Mouse (Mus musculus): ENCODE measurements around the gene Hacd4. TPM values are rescaled to one million over a fixed set of nuclear protein-coding genes. Genes with fewer than 3 reads are reported as not detected.
A peak's percentile ranks its signal among the peaks of the same experiment; 100 is the strongest.
"Not testable (repeated sequence)": the region's sequence is repeated elsewhere in the genome, so short reads cannot be mapped to it uniquely, and the experiment has no call there.

Gene Hacd4
- total and polyA plus RNA-seq, 3 experiments: 0.43 to 4.8 (median 4.1) TPM

DNA sequence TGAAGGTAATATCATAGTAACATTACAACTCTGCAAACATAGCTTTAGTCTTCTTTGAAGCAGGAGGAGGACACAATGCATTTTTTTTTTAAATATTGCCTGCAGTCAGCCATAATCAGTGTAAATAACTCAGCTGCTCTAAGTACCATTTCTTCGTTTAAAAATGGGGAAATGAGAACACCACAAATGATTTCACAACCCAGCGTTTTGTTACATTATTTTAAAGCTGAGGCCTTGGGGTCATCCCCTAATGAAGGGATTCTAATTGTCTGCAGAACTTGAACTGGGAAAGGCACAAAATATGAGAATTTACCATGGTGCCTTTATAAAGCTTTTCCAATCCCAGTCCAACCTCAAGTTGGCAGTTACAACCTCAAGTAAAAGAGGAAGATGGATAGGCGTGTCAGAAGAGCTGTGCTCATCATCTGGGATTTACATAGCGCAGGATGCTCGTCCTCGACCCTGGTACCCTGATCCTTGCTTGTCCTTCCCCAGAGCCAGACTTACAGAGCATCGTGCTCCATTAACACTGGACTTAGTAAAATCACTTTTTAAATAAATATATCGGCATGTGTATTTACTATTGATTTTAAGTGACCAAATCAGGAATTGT lies 6.2 kb downstream of the Hacd4 start:
- no peak for DNase-seq

DNA sequence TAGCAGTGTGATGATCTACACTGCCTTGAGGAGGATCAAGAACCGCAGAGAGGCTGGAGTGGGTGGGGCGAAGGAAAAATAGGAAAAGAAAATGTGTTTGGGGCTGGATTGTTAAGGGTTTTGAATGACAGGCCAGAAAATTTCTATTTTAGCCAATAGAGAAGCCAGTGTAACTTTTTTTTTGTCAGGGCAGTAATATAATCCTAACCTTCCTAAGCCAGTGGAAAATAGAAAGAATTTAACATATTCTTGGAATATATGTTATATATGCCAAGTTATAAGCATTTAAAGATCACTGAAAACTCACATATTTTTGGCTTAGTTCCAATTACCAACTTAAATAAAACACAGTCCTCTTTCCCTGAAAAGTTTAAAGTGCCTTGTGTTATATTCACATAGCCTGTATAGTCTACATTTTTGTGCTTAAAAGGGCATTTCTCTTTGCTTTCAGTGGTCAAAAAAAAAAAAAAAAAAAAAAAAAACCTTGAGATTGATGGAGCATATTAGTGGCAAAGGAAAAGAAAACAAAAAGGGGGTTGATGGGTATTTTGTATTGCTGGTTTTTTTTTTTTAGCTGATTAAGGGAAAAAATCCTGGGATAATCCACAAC lies 11.0 kb downstream of the Hacd4 start:
- no peak for DNase-seq

DNA sequence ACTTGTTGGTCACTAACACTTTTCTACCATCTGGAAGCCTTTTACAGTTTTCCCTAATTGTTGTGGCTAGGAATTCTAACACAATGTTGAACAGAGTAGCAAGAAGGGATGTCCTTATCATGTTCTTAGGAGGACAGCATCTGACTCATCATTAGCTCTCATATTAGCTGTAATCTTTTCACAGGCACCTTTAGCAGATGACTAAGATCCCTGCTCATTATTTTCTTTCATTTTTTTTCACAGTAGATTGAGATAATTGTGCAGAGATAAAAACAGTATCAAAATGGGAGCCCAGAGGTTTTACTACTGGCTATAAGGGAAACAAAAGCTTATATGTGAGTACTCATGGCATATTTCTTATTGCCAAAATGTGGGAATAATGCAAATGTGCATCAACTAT lies 14.2 kb downstream of the Hacd4 start:
- no peak for DNase-seq

DNA sequence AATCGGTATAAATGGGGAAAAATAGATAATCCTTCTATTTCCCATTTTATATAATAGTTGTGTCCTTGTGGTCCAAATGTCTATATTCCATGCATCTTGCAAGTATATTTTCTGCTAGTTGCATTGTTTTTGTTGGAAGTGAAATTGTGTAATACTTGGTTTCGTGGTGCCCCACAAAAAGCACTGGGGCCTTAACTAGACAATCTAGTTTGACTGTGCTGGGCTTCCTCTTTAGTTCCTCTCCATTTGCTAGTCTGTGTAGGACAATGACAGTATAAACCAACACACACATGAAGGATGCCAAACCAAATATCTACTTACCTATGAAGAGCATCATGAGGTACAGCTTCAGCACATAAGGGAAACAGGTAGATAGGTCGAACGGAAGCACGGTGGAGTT lies 19.4 kb downstream of the Hacd4 start:
- DNase-seq: no peak

DNA sequence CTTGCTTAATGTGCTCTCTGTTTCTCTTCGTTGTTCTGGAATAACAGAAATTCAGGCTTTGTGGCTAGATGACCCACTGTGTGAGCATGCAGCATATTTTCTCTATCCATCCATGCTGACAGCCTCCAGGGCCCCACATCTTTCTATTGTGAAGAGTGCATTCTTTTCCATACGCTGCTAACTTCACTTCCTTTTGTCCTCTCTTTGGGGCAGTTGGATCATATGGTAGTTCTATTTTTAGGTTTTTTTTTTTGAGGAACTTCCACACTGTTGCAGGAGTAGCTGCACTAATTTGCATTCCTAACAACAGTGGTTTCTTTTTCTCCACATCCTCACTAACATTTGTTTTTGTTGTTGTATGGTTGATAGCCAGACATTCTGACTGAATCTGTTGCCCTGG lies 23.7 kb downstream of the Hacd4 start:
- DNase-seq: no peak

DNA sequence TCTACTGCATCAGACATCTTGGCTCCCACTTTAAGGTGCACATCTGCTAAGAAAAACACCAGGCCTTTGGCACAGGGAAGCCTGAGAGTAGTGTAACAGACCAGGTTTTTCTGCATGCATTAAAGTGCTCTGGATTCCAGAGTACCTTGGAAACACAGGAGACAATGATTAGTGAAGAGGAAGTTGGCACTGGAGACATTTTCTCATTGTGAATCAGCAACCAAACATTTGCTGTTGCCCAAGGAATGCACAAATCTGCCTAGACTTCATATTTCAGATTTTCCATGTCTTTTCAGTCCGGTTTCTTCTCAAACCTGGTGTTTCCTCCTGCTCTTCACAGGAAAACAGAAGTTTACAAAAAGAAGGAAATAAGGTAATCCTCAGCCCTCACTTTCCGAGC lies 26.4 kb downstream of the Hacd4 start:
- no peak for DNase-seq

DNA sequence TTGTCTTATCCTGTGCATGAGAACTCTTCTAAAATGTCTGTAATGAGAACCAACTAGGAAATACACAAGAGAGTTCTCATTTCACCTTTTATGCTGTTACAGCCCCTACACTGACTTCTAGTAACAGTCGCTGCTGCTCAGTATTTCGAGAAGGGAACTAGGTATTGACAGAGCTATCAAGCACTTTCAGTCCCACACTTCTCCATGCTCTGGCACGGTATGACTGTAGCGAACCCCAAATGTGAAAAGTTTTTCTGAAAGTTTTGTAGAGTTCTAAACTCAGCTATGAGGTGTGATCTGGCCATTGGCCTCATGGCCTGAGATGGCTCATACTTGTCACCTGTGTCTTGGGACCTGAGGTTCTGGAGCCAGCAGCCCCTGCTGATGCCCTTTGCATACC lies 29.4 kb downstream of the Hacd4 start:
- DNase-seq: no peak

DNA sequence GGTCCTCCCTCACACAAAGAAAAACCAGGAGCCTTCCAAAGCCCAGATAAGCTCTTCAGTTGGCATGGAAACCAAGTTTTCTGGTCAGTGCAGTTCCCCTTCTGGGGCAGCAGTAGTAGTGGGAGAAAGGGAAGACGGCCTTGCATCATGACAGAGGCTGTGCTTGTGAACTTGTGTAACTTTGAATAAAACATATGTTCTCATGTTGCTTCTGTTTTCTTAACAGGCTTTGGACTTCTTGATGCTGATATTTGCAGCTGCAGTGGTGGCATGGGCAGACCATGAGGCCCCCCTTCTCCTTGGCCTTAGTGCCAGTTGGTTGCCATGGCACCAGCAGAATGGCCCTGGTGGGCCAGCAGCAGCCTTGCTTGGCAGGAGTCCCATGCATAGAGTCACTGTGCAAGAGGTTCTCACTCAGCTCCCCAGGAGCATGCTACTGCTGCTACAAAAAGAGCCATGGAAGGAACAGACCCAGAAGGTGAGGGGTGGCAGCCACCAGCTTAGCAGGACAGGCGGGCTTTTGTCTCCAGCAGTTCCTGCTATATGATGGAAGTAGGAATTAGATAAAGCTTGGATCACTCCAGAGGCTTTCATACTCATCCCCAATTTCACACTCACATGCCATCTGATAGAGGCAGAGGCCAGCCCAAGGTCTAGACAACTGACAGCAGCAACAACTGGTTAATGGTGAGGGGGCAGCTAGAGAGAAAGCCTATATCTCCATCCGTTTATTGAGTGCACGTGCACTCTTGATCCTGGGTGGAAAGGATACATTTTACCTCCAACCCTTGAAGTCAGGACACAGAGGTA lies 31.6 kb downstream of the Hacd4 start:
- peak; percentile 50 for DNase-seq

DNA sequence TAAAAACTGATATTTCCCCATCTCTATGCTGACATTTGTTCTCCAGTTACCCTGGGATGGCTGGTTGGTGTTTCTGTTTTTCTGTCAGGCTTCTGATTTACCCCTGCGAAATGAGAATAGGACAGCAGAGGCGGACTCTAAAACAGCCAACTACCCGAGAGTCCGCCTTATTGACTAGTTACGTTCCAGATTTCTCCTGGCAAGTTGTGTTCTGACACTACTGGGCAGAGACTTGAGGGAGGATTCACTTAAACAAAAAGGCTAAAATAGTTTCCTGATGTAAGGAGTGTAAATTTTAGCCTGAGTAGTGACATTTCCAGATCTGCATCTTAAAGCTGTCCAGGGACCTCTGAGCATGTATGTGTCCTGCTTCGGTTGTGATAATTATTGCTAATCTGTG lies 35.8 kb downstream of the Hacd4 start:
- DNase-seq: no peak

DNA sequence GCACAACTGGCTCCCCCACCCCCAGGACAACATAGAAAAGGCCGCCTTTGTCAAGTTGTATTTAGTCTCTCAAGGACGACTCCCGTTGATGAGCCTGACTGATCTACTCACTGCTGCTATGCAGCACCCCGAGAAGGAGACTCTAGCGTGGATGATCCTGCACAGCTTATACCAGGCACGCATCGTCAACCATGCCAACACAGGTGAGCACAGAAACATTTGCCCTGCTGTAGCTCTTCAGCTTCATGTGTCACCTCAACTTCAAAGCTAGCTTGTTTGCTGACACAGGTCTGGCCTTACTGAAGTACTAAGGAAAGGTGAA lies 37.8 kb downstream of the Hacd4 start:
- no peak for DNase-seq

DNA sequence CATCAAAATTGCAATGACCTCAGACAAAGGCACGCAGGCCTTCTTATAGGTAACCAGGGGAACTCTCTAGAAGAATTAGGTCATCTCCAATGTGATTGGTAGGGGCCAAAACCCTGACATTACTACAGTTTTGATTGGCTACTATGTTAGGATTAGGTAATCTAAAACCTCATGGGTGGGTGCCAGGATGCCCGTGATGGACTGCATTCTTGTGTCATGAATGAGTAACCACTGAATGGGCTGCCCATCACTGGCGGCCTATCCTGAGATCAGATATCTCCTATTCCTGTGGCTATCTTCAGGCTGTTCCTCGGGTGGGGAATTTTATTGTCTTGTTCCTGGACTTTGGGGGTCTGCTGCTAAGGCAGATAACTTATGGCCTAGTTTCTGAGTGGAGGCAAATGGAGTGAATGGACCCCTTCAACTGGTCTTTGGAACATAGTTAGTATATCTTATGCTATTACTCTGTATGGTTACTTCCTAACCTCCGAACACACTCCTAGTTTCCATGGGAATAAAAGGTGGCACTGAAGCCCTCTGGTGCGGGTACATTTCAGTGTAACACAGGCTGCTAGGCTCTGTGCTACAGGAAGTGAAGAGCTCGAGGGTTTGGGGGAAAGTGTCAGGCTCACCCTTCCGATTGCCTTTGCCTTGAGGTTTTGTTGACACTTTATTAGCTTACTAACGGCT lies 38.3 kb downstream of the Hacd4 start:
- no peak for DNase-seq

DNA sequence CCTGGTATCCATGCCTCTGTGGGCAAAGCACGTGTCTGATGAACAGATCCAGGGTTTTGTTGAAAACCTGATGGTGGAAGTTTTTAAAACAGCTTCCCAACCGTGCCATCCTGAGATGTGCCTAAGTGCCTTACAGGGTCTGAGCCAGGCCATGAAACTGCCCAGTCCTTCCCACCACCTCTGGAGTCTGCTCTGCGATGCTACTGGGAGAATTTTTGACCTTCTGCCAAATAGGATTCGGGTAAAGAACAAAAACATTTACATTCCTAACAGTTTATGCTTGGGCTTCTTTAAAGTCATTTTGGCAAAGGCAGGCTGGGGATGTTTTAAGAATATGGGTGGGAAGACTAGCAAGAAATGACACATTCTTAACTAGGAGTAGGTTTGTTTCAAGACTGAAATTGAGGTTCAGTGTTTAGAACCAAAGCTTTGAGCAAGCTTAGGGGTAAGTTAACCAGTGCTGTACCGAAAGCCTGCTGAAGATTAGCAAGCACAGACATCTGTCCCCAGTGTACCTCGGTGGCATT lies 41.7 kb downstream of the Hacd4 start:
- DNase-seq: no peak

DNA sequence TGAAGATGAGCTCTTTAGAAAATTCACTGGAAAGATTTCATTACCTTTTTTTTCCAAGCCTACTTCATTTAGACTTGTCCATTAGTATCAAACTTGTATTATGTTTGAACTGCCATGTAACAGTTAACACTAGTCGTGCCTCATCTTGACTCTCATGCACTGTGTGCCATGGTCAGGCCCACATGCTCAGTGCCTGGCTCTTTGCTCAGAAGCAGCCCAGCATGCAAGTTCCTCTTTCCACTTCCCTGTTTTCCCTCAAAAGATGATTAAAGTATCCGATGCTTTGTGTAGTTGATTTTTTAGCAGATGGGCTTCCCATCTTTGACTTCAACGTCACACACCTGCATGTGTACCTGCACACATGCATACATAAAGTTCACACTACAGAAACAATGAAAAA lies 43.0 kb downstream of the Hacd4 start:
- no peak for DNase-seq

DNA sequence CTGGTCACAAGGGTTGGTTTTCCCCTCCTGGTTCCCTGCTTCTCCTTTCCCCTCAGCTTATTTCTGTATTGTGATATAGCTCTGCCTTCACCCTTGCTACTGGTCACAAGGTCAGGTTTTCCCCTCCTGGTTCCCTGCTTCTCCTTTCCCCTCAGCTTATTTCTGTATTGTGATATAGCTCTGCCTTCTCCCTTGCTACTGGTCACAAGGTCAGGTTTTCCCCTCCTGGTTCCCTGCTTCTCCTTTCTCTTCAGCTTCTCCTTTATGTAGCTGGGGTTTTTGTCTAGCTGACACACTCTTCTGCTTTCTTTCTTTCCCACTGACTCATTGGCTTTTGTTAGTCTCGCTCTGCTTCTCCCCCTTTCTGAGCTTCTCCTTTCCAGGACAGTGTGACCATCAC lies 48.1 kb downstream of the Hacd4 start:
- DNase-seq: not testable (repeated sequence)

DNA sequence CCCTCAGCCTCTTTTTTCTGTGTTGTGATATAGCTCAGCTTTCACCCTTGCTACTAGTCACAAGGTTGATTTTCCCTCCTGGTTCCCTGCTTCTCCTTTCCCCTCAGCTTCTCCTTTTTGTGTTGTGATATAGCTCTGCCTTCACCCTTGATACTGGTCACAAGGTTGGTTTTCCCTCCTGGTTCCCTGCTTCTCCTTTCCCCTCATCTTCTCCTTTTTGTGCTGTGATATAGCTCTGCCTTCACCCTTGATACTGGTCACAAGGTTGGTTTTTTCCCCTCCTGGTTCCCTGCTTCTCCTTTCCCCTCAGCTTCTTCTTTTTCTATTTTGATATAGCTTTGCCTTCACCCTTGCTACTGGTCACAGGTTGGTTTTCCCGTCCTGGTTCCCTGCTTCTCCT lies 48.7 kb downstream of the Hacd4 start:
- DNase-seq: no peak

DNA sequence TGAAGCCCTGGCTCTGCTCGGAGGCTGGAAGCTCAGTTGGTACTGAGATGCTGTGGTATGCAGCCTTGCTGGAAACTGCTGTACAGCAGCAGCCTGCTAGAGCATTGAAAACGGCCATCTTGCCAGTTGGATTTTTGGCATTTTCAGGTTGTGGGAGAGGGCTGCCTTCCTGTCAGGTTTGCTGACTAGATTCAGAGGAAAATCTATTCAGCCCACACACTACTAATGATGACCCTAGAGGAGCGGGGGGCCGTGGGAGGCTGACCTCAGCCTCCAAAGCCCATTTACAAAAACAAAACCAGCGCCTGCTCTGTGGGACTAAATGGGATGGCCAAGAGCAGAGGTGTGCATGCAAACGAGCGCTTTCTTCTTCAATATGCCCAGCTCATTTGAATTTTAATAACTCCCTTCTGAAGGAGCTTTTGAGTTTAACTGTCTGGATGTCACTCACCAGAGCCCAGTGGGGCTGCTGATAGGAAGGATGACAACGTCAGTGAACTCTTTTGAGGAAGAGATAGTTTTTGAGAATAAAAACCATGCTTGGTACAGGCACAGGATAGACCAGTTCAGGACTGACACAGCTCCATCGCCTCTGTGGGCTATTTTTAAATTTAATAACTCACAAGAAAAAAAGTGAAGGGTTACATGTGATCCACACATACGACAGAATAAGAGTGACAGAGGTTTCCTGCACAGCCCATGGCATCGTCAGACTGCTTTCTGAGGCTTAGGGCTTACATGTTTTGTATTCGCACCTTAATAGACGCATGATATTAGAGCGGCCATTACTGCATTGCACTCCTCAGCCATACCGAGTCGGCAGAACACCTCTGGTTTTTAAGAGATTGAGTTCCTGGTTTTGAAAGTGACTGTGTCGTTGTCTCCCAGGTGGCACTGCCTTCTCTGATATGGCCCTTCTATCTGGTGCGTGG lies 66.2 kb downstream of the Hacd4 start:
- DNase-seq: no peak

DNA sequence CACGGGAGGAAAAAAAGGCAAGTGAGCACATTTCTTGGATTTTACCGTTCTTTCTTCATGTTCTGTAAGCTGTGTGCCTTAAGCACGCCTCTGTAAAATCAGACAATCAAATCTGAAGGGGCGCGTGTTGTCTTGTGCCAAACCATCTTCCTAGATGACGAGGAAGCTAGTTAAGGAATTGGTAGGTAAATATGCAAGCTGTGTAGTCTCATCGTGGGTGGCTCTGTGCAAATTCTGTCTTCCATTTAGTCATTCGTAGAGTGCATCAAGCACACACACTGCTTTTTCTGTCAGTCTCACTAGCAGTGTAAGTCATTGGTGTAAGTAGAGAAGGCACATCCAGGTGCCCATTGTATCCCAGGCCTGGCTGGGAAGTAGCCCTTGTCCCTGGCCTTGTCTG lies 67.9 kb downstream of the Hacd4 start:
- DNase-seq: no peak

DNA sequence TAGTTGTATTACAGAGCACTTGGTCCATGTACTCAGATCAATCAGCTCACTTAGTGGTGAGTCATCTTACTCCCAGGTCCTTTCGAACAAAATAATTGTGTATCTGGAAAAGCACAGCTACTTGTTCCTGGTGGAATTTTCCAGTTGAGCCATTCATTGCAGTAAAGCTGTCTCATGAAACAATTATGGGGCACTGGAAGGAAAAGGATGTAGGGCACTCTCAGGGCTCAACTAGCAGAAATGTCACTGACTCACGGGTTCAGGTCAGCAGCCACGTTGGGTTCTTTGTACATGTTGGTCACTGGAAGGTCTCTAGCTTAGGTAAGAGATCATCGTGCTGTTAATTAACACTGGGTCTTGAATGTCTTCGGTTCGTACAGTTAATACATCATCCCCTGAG lies 68.8 kb downstream of the Hacd4 start:
- DNase-seq: peak; percentile 58

DNA sequence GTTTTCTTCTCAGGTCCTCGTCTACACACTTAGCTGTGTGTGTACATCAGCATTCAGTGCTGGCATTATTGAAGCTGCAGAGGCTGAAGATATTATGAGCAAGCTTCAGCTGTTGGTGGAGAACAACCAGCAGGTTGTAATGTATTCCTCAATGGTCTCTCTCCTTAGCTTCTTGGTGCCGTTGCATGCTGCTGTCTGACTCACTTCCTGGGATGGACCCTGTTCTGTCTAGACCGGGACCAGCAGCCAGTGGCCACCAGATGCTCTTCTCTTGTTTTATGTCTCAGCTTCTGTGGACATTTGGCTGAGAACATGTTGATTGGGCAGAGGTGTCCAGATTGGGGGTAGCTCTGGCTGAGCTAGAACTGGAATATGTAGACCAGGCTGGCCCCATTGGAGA lies 81.3 kb downstream of the Hacd4 start:
- no peak for DNase-seq

DNA sequence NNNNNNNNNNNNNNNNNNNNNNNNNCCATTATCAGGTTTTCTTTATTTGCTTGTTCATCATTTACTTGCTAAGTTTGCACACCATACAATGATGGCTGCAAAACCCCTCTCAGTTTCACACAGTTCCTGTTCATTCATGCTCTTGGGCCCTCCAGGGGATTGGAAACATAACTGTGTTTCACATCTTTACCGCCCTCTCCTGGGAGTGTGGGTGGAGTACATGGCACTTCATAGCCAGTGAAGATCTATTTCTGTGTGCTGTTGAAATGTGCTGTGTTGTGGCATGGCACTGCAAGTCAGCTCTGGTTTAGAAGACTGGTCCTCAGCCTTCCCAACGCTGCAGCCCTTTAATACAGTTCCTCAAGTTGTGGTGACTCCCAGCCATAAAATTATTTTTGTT lies 82.1 kb downstream of the Hacd4 start:
- no peak for DNase-seq

DNA sequence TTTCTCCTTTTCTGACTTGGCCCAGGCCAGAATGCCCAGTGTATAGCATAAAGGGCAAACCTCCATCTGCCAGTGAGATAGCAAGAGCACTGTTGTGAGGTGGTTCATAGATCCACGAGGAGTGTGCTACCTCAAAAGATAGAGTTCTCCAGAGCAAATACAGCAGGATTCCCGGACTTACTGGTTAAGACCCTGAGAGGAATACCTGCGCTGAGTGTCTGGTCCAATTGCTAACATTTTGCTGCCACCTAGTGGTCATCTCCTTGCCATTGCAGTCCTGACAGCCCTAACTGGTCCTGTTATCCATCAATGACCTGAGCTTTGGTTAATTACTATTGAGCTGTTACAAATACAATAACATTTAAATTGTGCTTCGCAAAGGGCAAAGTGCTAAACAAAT lies 87.8 kb downstream of the Hacd4 start:
- peak; percentile 48 for DNase-seq

All from adrenal gland, adult 2 months (tissue).